In the genomic region with DNA sequence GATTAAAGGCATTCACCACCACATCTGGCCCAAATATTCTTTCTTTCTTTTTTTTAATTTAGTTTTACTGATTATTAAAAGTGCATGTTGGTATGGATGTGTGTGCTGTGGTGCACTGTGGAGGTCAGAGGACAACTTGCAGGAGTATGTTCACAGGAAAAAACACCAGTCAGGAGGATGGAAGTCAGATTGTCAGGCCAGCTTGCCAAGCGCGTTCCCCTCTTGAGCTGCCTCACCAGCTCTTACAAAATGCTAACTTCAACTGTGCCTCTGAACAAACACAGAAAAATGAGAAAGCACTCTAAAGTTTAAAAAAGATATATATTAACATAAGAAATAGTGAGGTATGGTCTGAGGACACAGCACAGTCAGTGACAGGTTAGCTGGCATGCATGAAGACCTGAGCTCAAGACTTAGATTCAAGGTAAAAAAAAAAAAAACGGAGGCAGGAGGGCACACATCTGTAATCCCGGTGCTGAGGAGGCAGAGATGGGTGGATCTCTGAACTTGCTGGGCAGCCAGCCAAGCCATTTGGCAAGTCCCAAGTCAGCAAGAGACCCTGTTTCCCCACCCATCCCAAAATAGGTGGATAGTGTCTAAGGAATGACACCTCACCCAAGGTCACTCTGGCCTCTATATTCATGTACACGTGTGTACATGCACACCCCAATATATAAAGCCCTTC, we compare ENCODE assay signal across 21 mouse cellular contexts. TPM values are rescaled to one million over a fixed set of nuclear protein-coding genes. Genes with fewer than 3 reads are reported as not detected.
"Had no signal": no experiment of that assay in that cellular context is flagged by ENCODE, and none has a peak within 500 bp of the region (broad histone marks: within the 10 kb centered on the region; RNA-seq: fewer than 3 reads in every experiment).

No protein-coding gene starts in this region.

- H3K9me3 ChIP-seq: limb, embryonic 10.5 days; liver, embryonic 15.5 days; midbrain, embryonic 15.5 days; neural tube, embryonic 13.5 days had no signal

- ATAC-seq: lung, postnatal 0 days; midbrain, embryonic 15.5 days had no signal

- H3K27ac ChIP-seq: limb, embryonic 10.5 days; liver, embryonic 15.5 days; midbrain, embryonic 15.5 days; neural tube, embryonic 13.5 days had no signal

- H3K4me2 ChIP-seq: liver, embryonic 11.5 days; liver, embryonic 15.5 days; midbrain, embryonic 11.5 days; midbrain, embryonic 15.5 days; neural tube, embryonic 13.5 days had no signal

- H3K4me1 ChIP-seq: midbrain, embryonic 15.5 days; neural tube, embryonic 13.5 days had no signal

- H3K27me3 ChIP-seq: liver, embryonic 15.5 days; midbrain, embryonic 15.5 days; neural tube, embryonic 13.5 days had no signal

- H3K9ac ChIP-seq: liver, embryonic 15.5 days; midbrain, embryonic 15.5 days; neural tube, embryonic 13.5 days had no signal

- H3K4me3 ChIP-seq: limb, embryonic 10.5 days; liver, embryonic 15.5 days; midbrain, embryonic 15.5 days; neural tube, embryonic 13.5 days had no signal

- H3K36me3 ChIP-seq: limb, embryonic 10.5 days; liver, embryonic 15.5 days; midbrain, embryonic 15.5 days; neural tube, embryonic 13.5 days had no signal

- DNase-seq: kidney, adult 9 months; lung, adult 2 months; lung, postnatal 36 days; retina, postnatal 1 day; right cerebral cortex, postnatal 4 days; spleen, adult 18-20 months; thymus, adult 18-20 months; thymus, postnatal 14 days had no signal

RNA-seq across cellular contexts. Expression of a gene that starts 29.1 kb away (rescaled TPM):
- total RNA-seq: layer of hippocampus, adult 8-10 months; layer of hippocampus, postnatal 14 days; left cerebral cortex, adult 18-20 months; left cerebral cortex, postnatal 10 days; megakaryocyte progenitor cell, adult 5-6 weeks; monocyte, adult 5-6 weeks had no signal
- polyA plus RNA-seq: liver, embryonic 11.5 days; liver, embryonic 15.5 days had no signal

RNA-seq across cellular contexts. Expression of a gene that starts 34.1 kb away (rescaled TPM):
- total RNA-seq: left cerebral cortex, postnatal 10 days had no signal
